Mouse (Mus musculus) mesoderm, embryonic 11.5 days (tissue): Measurements from ENCODE around the gene Draxin.
"Not testable (repeated sequence)": the region's sequence is repeated elsewhere in the genome, so short reads cannot be mapped to it uniquely, and the experiment has no call there.

Experiments used
- DNase-seq: peaks from one replicate; pipeline ENCODE4 v3.0.0-alpha.2; 2012; ENCODE audit warnings: low read depth, low spot score

The Draxin gene

DNA sequence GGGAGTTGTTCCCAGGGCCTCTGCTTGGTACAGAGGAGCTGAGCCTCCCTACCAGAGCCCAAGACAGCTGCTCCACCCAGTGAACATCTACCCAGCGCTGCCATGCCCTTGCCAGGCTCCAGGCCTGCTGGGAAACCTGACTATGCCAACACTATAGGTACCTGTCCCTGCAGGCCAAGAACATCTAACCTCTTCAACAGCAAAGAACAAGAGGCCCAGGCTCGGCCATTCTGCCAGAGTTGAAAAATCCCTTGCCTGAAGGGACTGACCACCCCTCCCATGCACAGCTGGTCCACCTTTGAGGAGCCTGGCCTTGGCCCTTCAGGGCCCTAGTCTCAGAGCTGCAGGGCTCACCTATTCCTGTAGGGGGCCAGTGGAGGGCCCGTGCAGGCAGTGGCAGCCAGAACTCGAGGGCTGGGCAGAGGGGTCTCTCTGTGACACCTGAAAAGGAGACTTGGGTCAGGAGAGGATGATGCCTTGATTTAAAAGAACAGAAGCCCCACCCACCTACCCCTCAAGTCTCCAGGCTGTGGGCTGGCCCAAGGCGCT is 72.8 kb downstream of the Draxin start:
- DNase-seq, result no peak

DNA sequence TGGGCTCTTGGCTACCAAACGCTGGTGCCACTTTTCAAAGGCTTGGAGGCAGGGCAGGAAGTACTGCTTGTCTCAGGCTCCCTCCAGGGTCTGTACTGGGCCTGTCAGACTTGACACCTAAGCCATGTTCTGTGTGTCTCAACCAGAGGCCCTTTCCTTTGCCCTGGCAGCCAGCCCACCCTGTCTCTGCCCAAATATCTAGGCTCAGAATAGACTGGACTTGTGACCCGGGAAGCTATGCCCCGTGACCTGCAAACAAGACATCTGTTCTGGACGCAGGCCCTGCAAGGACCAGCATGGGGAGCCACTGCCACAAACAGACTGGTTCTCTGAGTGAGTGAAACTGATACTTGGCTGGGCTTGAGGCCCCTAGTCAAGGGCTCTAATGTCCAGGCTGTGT is 73.7 kb downstream of the Draxin start:
- no peak for DNase-seq

DNA sequence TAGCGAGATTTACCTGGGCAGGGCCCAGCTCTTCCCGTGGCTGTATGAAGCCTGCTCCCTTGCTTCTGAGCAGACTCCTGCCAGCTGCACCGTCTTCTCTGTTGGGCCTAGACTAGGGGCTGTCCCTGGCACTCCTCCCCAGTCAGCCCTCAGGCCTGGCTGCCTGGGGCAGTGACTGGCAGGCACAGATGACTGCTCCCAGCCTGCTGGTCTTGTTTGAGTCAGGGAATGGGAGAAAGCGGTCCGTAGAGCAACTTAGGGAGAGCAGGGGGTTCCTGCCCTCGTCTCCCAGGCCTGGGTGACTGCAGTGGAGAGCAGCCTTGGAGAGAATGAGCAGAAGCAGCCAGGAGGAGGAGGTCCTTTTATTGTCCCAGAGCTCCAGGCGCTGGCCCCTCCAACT is 74.3 kb downstream of the Draxin start:
- DNase-seq, result no peak

DNA sequence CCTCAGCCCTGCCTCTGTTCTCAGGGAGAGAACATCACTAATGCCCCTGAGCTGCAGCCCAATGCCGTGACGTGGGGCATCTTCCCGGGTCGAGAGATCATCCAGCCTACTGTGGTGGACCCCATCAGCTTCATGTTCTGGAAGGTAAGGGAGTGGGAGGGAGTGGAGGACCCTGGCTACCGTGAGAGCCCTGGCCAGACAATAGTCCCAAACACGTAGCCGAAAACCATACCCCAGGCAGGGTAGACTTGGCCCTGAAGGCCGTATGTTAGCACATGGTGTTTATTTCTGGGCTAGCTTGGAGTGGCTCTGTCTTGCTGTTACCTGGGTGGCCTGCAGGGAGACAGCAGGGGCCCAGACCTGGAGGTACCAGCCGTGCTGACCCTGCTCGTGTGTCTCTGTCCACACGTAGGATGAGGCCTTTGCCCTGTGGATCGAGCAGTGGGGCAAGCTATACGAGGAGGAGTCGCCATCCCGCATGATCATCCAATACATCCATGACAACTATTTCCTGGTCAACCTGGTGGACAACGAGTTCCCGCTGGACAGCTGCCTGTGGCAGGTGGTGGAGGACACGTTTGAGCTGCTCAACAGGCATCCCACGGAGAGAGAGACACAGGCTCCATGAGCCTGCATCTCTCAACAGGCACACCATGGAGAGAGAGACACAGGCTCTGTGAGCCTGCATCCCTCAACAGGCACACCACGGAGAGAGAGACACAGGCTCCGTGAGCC is 75.4 kb downstream of the Draxin start:
- no peak for DNase-seq

DNA sequence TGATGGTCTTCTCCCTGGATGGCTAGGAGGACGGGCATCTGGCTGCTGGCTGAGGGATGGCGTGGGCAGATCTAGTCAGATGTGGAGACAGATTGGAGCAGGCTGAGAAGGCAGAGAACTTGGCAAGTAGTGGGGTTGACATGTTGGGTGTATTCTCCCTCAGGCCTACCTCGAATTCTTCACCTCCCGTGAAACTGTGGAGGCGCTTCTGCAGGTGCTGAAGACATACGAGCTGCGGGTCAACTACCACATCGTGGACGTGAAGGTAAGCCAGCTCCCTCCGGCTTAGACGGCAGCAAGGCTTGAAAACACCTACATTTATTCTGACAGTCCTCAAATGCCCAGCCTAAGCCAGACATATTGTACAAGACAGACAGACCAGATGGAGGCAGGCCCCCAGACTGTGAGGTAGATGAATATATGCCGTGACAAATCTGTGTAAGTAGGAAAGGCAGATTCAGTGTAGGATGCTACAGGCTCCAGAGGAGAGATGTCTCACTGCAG is 77.0 kb downstream of the Draxin start:
- DNase-seq, result no peak

DNA sequence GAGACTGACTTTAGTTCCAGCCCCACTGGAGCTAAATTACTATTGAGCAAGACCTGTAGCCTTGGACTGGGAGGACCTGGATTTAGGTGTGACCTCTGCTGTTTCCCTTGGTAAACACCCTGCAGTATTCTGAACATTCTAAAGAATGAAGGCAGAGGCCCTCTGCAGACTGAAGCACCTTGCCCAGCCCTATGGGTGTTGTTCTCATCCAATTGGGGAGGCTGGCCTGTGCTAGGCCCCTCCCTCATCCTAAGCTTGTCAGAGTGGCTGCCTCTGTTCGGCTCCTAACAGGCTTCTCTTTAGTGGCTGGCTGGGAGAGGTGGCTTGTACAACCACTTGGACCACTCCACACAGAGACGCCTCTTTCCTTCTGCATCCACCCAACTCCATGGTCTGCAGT is 77.5 kb downstream of the Draxin start:
- DNase-seq, result no peak

DNA sequence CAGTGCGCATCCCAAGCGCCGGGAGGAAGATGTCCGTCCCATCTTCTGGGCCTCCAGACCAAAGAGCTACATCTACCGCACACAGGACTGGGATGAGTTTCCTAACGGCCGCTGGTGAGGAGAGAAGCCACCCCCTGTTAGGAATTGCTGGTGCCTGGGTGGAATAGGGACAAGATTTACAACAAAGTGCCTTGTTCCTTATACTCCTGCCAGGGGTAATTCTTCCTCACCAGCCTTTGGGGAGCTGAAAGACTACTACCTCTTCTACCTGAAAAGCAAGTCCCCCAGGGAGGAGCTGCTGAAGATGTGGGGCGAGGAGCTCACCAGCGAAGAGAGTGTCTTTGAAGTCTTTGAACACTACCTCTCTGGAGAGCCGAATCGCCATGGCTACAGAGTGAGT is 78.6 kb downstream of the Draxin start:
- no peak for DNase-seq

DNA sequence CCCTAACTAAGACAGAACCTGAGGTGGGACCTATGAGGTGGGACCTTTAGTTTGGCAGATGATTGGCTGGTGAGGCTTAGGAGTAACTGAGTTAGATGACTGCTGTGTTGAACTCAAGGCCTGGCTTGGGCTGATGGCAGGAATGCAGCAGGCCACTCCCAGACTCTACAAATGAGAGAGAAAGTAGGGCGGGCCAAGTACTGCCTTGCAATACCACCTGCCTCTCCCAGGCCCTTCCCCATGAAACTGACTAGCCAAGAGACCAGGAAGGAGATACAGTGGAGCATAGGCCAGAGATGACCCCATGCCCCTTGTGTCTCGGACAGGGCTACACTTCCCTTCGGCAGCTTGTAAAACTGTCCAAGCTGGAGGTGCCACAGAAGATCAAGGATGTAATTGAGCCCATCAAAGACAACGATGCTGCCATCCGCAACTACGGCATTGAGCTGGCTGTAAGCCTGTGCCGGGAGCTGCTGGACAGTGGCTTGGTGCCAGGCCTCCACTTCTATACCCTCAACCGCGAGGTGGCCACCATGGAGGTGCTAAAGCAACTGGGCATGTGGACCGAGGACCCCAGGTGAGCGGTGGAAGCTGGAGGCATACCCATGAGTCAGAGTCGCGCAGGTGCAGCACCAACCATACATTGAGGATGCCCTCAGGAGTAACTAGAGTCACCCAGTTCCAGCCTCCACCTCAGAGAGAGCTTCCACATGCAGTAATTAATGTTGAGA is 79.3 kb downstream of the Draxin start:
- DNase-seq, result no peak

DNA sequence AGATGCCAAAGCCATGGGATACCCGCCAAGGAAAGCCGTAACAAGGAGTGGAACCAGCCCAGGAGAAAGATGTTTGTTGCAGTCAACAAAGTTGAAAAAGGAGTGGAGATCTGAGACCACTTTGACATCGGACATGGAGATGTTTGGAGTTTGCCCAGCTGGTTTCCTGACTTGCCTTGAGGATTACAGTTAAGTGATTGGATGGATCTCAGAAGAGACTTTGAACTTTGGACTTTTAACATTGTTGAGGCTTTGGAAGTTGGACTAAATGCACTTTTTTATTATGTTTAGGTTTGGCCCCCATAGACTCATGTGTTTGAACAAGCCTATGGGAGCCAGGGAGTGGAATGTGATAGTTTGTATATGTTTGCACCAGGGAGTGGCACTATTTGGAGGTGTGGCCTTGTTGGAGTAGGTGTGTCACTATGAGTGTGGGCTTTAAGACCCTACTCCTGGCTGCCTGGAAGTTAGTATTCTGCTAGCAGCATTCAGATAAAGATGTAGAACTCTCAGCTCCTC is 80.0 kb downstream of the Draxin start:
- not testable (repeated sequence) for DNase-seq
